Mouse (Mus musculus): Measurements from ENCODE around the gene Lpcat1.

GRCm38 (mm10) chr13:73489986-73490385 lies 23.0 kb downstream of the Lpcat1 start:
- TF ChIP-seq POLR2A (IDR thresholded peaks at IDR 0.05; ENCODE audit: borderline replicate concordance, extremely low read depth, low read depth, low read length) (no peak), CTCF (IDR thresholded peaks at IDR 0.05; ENCODE audit: insufficient read depth, low read length) (no peak)
